Mouse (Mus musculus) G1E (cell line): Measurements from ENCODE around the gene Dync1li1. TPM values are rescaled to one million over a fixed set of nuclear protein-coding genes. Genes with fewer than 3 reads are reported as not detected.

Experiments
- ATAC-seq: 2 replicates; pipeline ENCODE4 v1.8.0; 2016; ENCODE audit warnings: mild to moderate bottlenecking; ENCODE audit not compliant: insufficient number of reproducible peaks, poor library complexity, low FRiP score, severe bottlenecking; ENCODE audit errors: extremely low read depth
- DNase-seq: peaks from one replicate; pipeline ENCODE4 v3.0.0; 2012; ENCODE audit warnings: low spot score
- H3K27me3 ChIP-seq: 2 replicates; pipeline ENCODE4 v1.6.1; 2012; ENCODE audit warnings: mild to moderate bottlenecking, low read length, inconsistent platforms; ENCODE audit not compliant: insufficient read depth
- H3K36me3 ChIP-seq: replicated peaks from 2 replicates; pipeline ENCODE3; 2012; ENCODE audit warnings: mild to moderate bottlenecking, inconsistent platforms
- H3K4me1 ChIP-seq: 2 replicates; pipeline ENCODE4 v1.6.1; 2012; ENCODE audit warnings: low read depth, low read length, inconsistent platforms, mixed read lengths; ENCODE audit not compliant: insufficient read depth
- H3K4me3 ChIP-seq: 2 replicates; pipeline ENCODE4 v1.5.1; 2012; ENCODE audit warnings: low read depth, mild to moderate bottlenecking, inconsistent platforms, low read length, moderate library complexity, mixed read lengths
- H3K9me3 ChIP-seq: replicated peaks from 2 replicates; pipeline ENCODE4 v1.6.1; 2012; ENCODE audit warnings: inconsistent platforms
- CTCF ChIP-seq: IDR thresholded peaks from 2 replicates; pipeline ENCODE4 v1.5.1; 2012; ENCODE audit warnings: low read depth, low read length, inconsistent platforms, mixed read lengths
- GATA1 ChIP-seq: IDR thresholded peaks from 2 replicates; pipeline ENCODE4 v1.6.1; 2012; ENCODE audit warnings: borderline replicate concordance, low read length, inconsistent platforms, mixed read lengths
- GATA2 ChIP-seq: IDR thresholded peaks from 2 replicates; pipeline ENCODE4 v1.6.1; 2012; ENCODE audit warnings: low read depth, low read length, inconsistent platforms, borderline replicate concordance
- POLR2AphosphoS5 ChIP-seq: IDR thresholded peaks from 2 replicates; pipeline ENCODE4 v1.6.1; 2012; ENCODE audit warnings: low read depth, low read length, inconsistent platforms; ENCODE audit not compliant: insufficient replicate concordance
- TAL1 ChIP-seq: conservative IDR thresholded peaks from 2 replicates; pipeline ENCODE4 v1.6.1; 2012; ENCODE audit warnings: low read depth, low read length, inconsistent platforms, mixed read lengths
- polyA plus RNA-seq: library from polyadenylated mRNA; stranded (reverse); fragments of >175 nt; gene quantifications from 2 replicates; pipeline ENCODE4 v1.2.3, GENCODE M21; 2012
- total RNA-seq, 2 experiments: library from RNA; stranded (forward) in 1 of 2; stranded (reverse) in 1 of 2; fragments of 200-1000 nt in 1 of 2; fragments of >200 nt in 1 of 2; fragmentation: Nextera tagmentation in 1 of 2; gene quantifications; 2 replicates each; pipeline ENCODE4 v1.2.3; 2014 to 2017

The Dync1li1 gene
- total and polyA plus RNA-seq, 3 experiments, result 21.2 to 57.2 (median 34.8) TPM

GRCm38 (mm10) chr9:114660506-114660905 lies 28.1 kb upstream of the Dync1li1 start:
- H3K9me3 ChIP-seq, result no peaks in the 10 kb centered on the region
- peaks cover 10% of the 10 kb centered on the region; the same call in 1 of the 2 replicates for H3K27me3 ChIP-seq
- no peak overlapping the region for H3K4me3 ChIP-seq
- no peaks in the 10 kb centered on the region for H3K36me3 ChIP-seq
- ATAC-seq (no peak), DNase-seq (no peak)
- no peaks in the 10 kb centered on the region for H3K4me1 ChIP-seq
- TF ChIP-seq GATA2 (no peak), CTCF (no peak), POLR2AphosphoS5 (no peak), GATA1 (no peak), TAL1 (no peak)

GRCm38 (mm10) chr9:114660983-114661382 lies 27.6 kb upstream of the Dync1li1 start:
- Histone ChIP-seq H3K36me3 (no peaks in the 10 kb centered on the region), H3K4me1 (no peaks in the 10 kb centered on the region), H3K27me3 (peaks cover 10% of the 10 kb centered on the region), H3K4me3 (no peak overlapping the region), H3K9me3 (no peaks in the 10 kb centered on the region)
- TF ChIP-seq GATA1 (no peak), GATA2 (no peak), CTCF (no peak), POLR2AphosphoS5 (no peak), TAL1 (no peak)
- ATAC-seq (no peak), DNase-seq (no peak)

DNA sequence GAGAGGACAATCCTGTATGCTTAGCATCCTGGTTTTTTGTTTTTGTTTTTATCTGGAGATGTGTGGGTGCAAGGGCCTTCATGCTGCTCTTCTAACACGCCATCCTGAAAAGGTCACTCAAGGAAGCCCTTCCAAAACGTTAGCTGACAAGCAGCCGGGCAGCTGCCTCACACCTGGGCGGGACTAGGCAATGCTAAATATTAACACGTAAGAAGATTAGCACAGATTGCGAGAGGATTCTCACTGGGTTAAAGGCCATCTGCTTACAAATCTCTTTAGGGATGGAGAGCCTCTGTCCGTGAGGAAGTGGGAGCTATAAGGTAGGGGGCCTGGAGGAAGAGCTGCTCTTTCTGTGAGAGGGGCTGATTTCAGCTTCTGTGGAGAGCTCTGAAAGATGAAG lies 26.6 kb upstream of the Dync1li1 start:
- DNase-seq, result no peak
- peaks cover 10% of the 10 kb centered on the region for H3K27me3 ChIP-seq
- no peak for ATAC-seq
- TF ChIP-seq CTCF (no peak), GATA1 (no peak), POLR2AphosphoS5 (no peak), GATA2 (no peak), TAL1 (no peak)
- no peaks in the 10 kb centered on the region for H3K4me1 ChIP-seq
- H3K36me3 ChIP-seq, result no peaks in the 10 kb centered on the region
- H3K9me3 ChIP-seq, result no peaks in the 10 kb centered on the region
- no peak overlapping the region for H3K4me3 ChIP-seq

DNA sequence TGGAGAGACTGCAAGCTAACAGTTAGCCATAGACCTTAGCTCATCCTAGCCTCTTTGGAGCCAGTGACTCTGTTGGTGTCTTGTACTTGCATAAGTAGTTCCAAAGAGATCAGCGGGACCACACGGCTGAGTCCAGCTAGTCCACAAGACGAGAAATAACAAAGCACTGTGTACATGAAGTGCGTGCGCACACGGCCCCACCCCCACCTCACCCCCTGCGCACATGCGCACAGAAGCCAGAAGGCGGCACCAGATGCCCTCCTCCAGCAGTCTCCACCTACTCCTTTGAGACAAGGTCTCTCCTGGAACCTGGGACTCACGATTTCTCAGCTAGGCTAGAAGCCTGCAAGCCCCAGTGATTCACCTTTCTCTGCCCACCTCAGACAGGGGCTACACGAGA lies 24.8 kb upstream of the Dync1li1 start:
- TF ChIP-seq TAL1 (no peak), GATA2 (no peak)
- H3K4me3 ChIP-seq, result no peak overlapping the region
- peaks cover 15% of the 10 kb centered on the region for H3K27me3 ChIP-seq
- H3K9me3 ChIP-seq, result no peaks in the 10 kb centered on the region
- H3K36me3 ChIP-seq, result no peaks in the 10 kb centered on the region
- H3K4me1 ChIP-seq, result no peaks in the 10 kb centered on the region
- no peak for DNase-seq
- ATAC-seq, result no peak

DNA sequence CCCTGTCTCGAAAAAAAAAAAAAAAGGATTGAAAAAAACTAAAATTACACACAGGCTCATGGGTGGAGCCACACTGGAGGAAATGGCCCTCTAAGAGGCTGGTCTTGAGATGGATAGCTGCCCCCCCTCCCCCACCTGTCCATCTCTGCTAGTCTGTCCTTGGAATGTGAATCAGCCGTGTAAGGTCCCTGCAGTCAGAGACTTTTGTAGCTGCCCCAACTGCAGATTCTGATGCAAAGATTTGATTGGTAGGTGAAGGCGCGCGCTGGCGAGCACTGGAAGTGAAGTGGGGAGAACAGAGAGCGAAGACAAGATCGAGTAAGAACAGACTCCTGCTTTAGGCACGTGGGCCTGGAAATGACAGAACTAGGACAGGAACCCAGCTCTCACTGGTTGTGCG lies 21.7 kb upstream of the Dync1li1 start:
- TF ChIP-seq GATA1 (no peak), POLR2AphosphoS5 (no peak), TAL1 (no peak), GATA2 (no peak), CTCF (no peak)
- no peak for ATAC-seq

GRCm38 (mm10) chr9:114668047-114668446 lies 20.5 kb upstream of the Dync1li1 start:
- no peak for ATAC-seq
- H3K4me1 ChIP-seq, result no peaks in the 10 kb centered on the region
- H3K9me3 ChIP-seq, result no peaks in the 10 kb centered on the region
- DNase-seq, result no peak
- H3K27me3 ChIP-seq, result peaks cover 12% of the 10 kb centered on the region
- no peak for TF ChIP-seq TAL1
- TF ChIP-seq CTCF, result no peak
- TF ChIP-seq POLR2AphosphoS5, result no peak
- TF ChIP-seq GATA2, result no peak
- TF ChIP-seq GATA1, result no peak
- H3K36me3 ChIP-seq, result no peaks in the 10 kb centered on the region
- no peak overlapping the region for H3K4me3 ChIP-seq

More for the DNA sequence above, 21.7 kb upstream of the Dync1li1 start:
- H3K36me3 ChIP-seq, result no peaks in the 10 kb centered on the region
- H3K27me3 ChIP-seq, result peaks cover 11% of the 10 kb centered on the region
- no peaks in the 10 kb centered on the region for H3K9me3 ChIP-seq
- H3K4me3 ChIP-seq, result no peak overlapping the region
- no peaks in the 10 kb centered on the region for H3K4me1 ChIP-seq
- DNase-seq, result no peak

DNA sequence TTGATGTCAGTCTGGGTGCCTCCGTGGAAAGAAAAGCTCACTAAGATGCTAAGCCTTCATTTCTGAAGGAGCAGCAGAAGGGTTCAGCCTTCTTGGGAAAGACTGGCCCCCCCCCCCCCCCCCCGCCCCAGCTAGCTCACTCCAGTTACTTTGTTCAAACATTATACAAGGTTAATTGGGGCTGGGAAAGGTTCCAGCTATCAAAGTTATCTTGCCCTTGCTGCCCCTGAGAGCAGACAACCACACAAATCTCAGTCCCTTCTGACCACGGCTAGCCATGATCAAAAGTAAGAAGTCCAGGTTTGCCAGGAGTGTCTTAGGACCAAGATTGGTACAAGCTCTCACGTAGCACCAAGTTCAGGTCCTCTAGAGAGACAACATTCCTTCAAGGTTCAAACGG lies 19.6 kb upstream of the Dync1li1 start:
- Histone ChIP-seq H3K36me3 (no peaks in the 10 kb centered on the region), H3K4me3 (no peak overlapping the region), H3K9me3 (no peaks in the 10 kb centered on the region), H3K27me3 (peaks cover 12% of the 10 kb centered on the region; the same call in 1 of the 2 replicates), H3K4me1 (no peaks in the 10 kb centered on the region)
- ATAC-seq (no peak), DNase-seq (no peak)
- TF ChIP-seq GATA2, result no peak
